Mouse (Mus musculus): ENCODE measurements at regions not wholly inside any gene's neighbourhood (a gene's known extent, or its start where the extent isn't known, plus 50 kb on each side); places are given as distances from the start of the nearest gene placed in this dataset.

DNA sequence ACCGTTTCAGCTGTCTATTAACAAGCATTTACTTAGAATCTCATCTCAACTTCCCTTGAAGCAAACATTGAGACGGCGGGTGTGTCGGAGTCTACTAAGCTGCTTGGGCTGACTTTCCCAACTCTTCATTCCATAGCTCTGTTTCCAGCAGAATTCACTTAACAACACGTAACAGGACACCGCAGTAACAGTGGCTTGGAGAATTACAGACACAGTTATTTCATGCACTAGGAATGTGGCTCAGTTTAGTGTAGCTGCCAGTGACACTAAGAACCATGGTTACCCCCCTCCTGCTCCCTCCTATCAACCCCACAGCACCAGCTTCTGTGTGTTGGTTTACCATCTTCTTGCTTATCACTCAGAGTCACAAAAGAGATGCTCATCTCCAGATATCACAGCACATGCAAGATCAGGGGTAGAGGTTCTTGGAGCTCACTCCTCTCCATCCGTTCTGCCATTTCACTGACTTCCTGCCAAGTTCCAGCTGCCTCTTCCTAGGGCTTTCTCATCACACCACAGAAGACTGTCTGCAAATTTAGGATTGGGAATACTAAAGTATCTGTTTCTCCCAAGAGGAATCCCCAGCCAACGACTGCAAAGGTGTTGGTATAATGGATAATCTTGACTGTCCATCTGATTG, 90.7 kb downstream of the Banf2 start:
- Histone ChIP-seq H3K9ac (ENCODE audit: low read length) (no peak overlapping the region), H3K4me2 (no peak overlapping the region), H3K36me3 (ENCODE audit: control insufficient read depth, insufficient read depth, low read length) (no peaks in the 10 kb centered on the region), H3K4me3 (ENCODE audit: low read depth, low read length) (no peak overlapping the region), H3K27ac (ENCODE audit: low read depth, low read length) (no peak overlapping the region), H3K27me3 (ENCODE audit: control insufficient read depth, insufficient read depth, low read length) (no peaks in the 10 kb centered on the region), H3K9me3 (ENCODE audit: control insufficient read depth, low read length) (no peaks in the 10 kb centered on the region; the same call in 1 of the 2 replicates), H3K4me1 (ENCODE audit: control insufficient read depth, insufficient read depth, low read length) (no peaks in the 10 kb centered on the region)
- ATAC-seq (ENCODE audit: low FRiP score) (no peak), DNase-seq (ENCODE audit: low spot score, missing footprints) (no peak)
- WGBS, result 88% methylated on average over 8 of the region's 8 CpGs

DNA sequence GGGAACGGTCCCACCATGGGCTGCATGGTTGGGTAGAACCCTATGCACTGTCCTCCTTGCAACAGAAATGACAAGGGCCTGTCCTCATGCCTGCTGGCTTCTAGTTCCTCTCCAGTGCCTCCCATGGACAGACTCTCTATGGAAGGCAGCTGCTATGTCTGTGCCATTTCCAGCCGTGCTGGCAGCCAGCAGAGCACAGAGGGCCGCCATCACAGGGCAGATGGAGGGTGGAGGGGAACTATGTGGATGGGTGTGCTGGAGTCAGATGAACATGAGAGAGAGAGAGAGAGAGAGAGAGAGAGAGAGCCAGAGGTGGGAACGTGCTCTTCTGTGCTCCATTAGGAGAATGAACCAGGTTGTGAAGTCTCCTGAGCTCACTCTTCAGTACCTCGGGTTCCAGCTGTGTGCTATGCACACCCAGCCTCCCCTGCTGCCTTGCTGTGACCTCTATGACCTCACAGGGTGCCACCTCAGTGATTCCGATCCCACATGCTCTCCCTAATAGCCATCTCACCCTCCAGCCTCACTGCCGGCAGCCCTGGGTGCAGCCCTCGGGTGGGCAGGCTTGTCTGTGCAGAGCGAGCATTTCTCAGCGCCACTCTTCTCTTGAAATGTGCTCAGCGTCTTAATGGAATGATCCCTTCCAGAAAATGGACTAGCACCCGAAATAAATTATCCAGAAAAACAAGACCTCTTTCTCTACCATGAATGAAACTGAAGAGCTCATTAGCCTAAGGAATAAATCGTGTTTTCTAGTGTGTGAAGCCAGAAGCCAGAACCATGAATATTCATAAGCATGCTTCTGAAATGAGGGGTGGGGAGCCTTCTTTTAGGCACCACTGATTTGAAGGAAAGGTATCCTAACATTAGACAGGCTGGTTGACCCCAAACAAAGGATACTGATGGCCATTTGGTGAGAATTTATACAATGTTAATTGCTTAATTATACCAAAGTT, 94.5 kb downstream of the Banf2 start:
- no peak overlapping the region for H3K27ac ChIP-seq (ENCODE audit: low read depth, low read length)
- no peaks in the 10 kb centered on the region for H3K9me3 ChIP-seq (ENCODE audit: control insufficient read depth, low read length)
- no peaks in the 10 kb centered on the region for H3K4me1 ChIP-seq (ENCODE audit: control insufficient read depth, insufficient read depth, low read length)
- H3K27me3 ChIP-seq (ENCODE audit: control insufficient read depth, insufficient read depth, low read length), result no peaks in the 10 kb centered on the region
- WGBS, result 70% methylated on average over 13 of the region's 13 CpGs
- H3K4me3 ChIP-seq (ENCODE audit: low read depth, low read length), result no peak overlapping the region
- H3K9ac ChIP-seq (ENCODE audit: low read length), result no peak overlapping the region
- ATAC-seq (ENCODE audit: low FRiP score) (no peak), DNase-seq (ENCODE audit: low spot score, missing footprints) (no peak)
- H3K4me2 ChIP-seq, result no peak overlapping the region
- H3K36me3 ChIP-seq (ENCODE audit: control insufficient read depth, insufficient read depth, low read length), result no peaks in the 10 kb centered on the region

DNA sequence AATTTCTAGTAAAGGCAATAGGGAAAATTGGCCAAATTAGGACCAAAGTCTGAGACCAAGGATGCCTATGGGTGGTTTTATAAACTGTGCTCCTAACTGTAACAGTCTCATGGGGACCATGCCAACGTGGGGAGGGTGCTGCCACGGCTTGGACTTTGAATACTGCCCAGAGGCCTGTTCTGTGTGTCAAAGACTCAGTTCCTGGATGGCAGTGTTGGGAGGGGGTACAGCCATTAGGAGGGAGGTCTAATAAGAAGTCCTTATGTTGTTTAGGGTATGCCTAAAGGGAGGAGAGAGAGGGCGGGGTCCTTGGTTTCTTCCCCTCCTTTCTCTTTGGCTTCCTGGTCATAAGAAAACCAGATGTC, 95.2 kb downstream of the Banf2 start:
- no peaks in the 10 kb centered on the region for H3K4me1 ChIP-seq (ENCODE audit: control insufficient read depth, insufficient read depth, low read length)
- DNase-seq (ENCODE audit: low spot score, missing footprints) (no peak), ATAC-seq (ENCODE audit: low FRiP score) (no peak)
- H3K4me3 ChIP-seq (ENCODE audit: low read depth, low read length), result no peak overlapping the region
- no peak overlapping the region for H3K9ac ChIP-seq (ENCODE audit: low read length)
- H3K27me3 ChIP-seq (ENCODE audit: control insufficient read depth, insufficient read depth, low read length), result no peaks in the 10 kb centered on the region
- no peak overlapping the region for H3K4me2 ChIP-seq
- H3K36me3 ChIP-seq (ENCODE audit: control insufficient read depth, insufficient read depth, low read length), result no peaks in the 10 kb centered on the region
- H3K27ac ChIP-seq (ENCODE audit: low read depth, low read length), result no peak overlapping the region
- no peaks in the 10 kb centered on the region for H3K9me3 ChIP-seq (ENCODE audit: control insufficient read depth, low read length)
- WGBS, result 90% methylated on average over 3 of the region's 3 CpGs

DNA sequence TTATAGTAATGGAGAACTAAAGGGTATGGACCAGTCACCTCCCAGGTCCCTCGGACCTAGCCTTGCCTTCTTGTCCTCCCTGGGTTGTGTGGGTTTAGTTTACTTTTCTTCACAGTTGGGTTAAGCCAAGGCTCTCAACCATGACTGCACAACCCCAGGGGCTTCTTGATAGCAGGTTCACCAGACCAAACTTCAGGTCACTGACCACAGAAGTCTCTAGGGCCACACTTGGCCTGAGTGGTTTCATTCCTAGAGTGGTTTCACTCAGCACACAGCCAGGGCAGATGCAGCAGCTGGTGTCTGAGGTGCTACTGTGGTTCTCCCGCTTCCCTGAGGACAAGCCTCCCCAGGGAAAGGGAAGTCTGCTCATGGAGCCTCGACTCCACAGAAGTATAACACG, 95.7 kb downstream of the Banf2 start:
- no peaks in the 10 kb centered on the region for H3K27me3 ChIP-seq (ENCODE audit: control insufficient read depth, insufficient read depth, low read length)
- no peak for ATAC-seq (ENCODE audit: low FRiP score)
- H3K4me2 ChIP-seq, result no peak overlapping the region
- H3K9ac ChIP-seq (ENCODE audit: low read length), result no peak overlapping the region
- H3K4me1 ChIP-seq (ENCODE audit: control insufficient read depth, insufficient read depth, low read length), result no peaks in the 10 kb centered on the region
- 77% methylated on average over 4 of the region's 4 CpGs for WGBS
- H3K4me3 ChIP-seq (ENCODE audit: low read depth, low read length), result no peak overlapping the region
- H3K36me3 ChIP-seq (ENCODE audit: control insufficient read depth, insufficient read depth, low read length), result no peaks in the 10 kb centered on the region
- no peaks in the 10 kb centered on the region for H3K9me3 ChIP-seq (ENCODE audit: control insufficient read depth, low read length)
- H3K27ac ChIP-seq (ENCODE audit: low read depth, low read length), result no peak overlapping the region
- DNase-seq (ENCODE audit: low spot score, missing footprints), result no peak

DNA sequence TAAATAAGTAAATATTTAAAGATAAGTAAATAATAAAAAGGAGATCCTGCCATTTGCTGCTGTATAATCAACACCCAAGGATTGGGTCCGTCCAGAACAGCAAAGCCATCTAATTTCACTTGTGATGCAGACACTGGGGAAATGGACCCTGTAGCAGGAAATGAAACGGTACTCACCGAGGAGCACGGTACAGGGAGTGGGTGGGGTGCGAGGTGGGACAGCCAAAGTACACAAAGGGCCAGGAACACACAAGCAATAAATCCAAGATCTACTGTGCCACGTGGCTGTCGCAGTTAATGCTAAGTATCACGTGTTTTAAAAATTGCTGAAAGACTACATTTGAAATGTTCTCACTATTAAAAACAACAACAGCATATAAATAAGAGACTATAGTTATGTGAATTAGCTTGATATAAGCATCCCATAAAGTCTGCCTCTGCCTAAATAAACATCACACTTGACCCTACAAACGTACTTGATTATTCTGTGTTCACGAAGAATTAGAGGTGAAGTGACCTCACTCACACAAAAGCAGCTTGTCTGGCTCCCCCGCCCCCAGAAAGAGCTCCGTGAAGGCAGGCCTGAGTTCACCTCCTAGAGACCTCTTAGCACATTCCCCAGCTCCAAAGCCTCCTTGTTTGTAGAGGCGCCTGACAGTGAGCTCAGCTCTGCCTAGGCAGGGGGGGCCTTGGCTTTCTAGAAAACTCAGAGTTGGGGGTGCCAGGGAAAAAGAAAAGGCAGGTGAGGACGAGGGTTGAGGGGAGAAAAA, 101.1 kb downstream of the Banf2 start:
- DNase-seq (ENCODE audit: low spot score, missing footprints) (no peak), ATAC-seq (ENCODE audit: low FRiP score) (no peak)
- Histone ChIP-seq H3K4me2 (no peak overlapping the region), H3K27me3 (ENCODE audit: control insufficient read depth, insufficient read depth, low read length) (no peaks in the 10 kb centered on the region), H3K9me3 (ENCODE audit: control insufficient read depth, low read length) (no peaks in the 10 kb centered on the region), H3K27ac (ENCODE audit: low read depth, low read length) (no peak overlapping the region), H3K36me3 (ENCODE audit: control insufficient read depth, insufficient read depth, low read length) (no peaks in the 10 kb centered on the region), H3K4me1 (ENCODE audit: control insufficient read depth, insufficient read depth, low read length) (no peaks in the 10 kb centered on the region), H3K4me3 (ENCODE audit: low read depth, low read length) (no peak overlapping the region), H3K9ac (ENCODE audit: low read length) (no peak overlapping the region)
- WGBS, result 66% methylated on average over 14 of the region's 14 CpGs

DNA sequence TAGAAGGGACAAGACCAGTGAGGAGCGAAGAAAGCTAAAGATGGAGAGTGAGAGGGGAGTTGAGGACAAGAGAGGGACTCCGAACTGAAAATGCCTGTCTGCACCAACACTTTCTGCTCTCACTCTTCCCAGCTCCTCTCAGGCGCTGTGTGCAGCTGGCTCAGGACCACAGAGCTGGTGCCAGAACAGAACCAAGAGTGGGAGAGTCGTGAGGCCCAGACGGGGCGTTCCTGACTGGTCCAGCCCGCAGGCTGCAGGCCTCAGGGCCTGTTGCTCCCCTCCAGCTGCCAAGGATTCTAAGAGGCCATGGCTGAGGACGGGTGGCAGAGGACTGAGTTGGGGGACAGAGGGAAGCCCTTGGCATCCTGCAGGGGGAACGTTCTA, 101.7 kb downstream of the Banf2 start:
- ATAC-seq (ENCODE audit: low FRiP score), result no peak
- no peaks in the 10 kb centered on the region for H3K9me3 ChIP-seq (ENCODE audit: control insufficient read depth, low read length)
- H3K27ac ChIP-seq (ENCODE audit: low read depth, low read length), result no peak overlapping the region
- no peak overlapping the region for H3K9ac ChIP-seq (ENCODE audit: low read length)
- no peaks in the 10 kb centered on the region for H3K27me3 ChIP-seq (ENCODE audit: control insufficient read depth, insufficient read depth, low read length)
- WGBS, result 79% methylated on average over 9 of the region's 9 CpGs
- no peak overlapping the region for H3K4me2 ChIP-seq
- H3K36me3 ChIP-seq (ENCODE audit: control insufficient read depth, insufficient read depth, low read length), result no peaks in the 10 kb centered on the region
- H3K4me3 ChIP-seq (ENCODE audit: low read depth, low read length), result no peak overlapping the region
- no peaks in the 10 kb centered on the region for H3K4me1 ChIP-seq (ENCODE audit: control insufficient read depth, insufficient read depth, low read length)
- DNase-seq (ENCODE audit: low spot score, missing footprints), result no peak

DNA sequence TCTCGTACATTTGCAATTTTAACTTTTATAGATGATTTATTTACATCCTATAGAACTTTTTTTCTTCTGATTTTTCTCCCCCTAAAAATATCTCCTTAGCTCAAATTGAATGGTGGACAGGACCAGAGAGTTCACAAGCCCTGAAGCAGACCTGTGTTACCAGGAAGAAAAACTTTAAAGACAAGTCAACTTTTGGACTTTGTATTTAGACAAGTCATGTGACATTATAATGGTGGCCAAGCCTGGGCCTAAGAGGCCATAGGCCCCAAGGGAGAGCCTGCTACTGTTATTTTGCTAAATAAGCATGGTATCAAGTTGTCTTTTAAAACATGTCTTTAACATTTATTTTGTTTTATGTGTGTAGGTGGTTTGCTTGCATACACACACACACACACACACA, 102.7 kb downstream of the Banf2 start:
- 83% methylated on average over 1 of the region's 1 CpGs for WGBS
- Histone ChIP-seq H3K9me3 (ENCODE audit: control insufficient read depth, low read length) (no peaks in the 10 kb centered on the region), H3K27me3 (ENCODE audit: control insufficient read depth, insufficient read depth, low read length) (no peaks in the 10 kb centered on the region), H3K4me1 (ENCODE audit: control insufficient read depth, insufficient read depth, low read length) (no peaks in the 10 kb centered on the region), H3K4me3 (ENCODE audit: low read depth, low read length) (no peak overlapping the region), H3K36me3 (ENCODE audit: control insufficient read depth, insufficient read depth, low read length) (no peaks in the 10 kb centered on the region), H3K27ac (ENCODE audit: low read depth, low read length) (no peak overlapping the region), H3K4me2 (no peak overlapping the region), H3K9ac (ENCODE audit: low read length) (no peak overlapping the region)
- no peak for ATAC-seq (ENCODE audit: low FRiP score)
- no peak for DNase-seq (ENCODE audit: low spot score, missing footprints)

DNA sequence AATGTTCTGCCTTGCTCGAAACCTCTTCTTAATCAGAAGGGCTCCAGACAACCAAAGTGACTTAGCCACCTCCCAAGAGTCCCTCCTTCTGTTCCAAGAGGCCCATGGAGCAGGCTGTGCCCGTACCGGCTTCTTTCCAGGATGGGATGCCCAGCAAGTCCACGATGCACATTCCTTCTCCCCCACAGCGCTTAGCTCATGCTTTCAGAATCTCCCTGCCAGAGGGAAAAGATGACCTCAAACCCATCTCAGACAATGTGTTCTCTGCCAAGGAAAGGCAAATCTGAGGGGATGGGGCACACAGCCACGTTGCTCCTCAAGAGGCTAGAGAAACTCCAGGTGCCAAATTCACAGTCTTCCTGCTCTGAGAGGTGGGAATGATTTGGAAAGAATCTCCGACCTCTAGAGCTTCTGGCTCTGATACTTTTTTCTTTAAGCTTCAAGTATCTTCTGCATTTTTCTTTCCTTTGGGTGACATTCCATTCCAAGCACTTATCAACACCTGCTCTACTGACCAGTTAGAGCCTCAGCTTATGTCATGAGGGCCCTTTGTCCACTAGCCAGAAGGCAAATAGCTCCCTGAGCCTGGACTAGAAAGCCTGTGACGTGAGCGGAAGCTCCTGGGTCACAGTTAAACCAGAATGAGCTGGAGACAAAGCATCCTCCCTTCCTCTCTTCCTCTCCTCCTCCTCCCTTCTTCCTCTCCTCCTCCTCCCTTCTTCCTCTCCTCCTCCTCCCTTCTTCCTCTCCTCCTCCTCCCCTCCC, 110.9 kb downstream of the Banf2 start:
- ATAC-seq (ENCODE audit: low FRiP score) (no peak), DNase-seq (ENCODE audit: low spot score, missing footprints) (no peak)
- H3K4me1 ChIP-seq (ENCODE audit: control insufficient read depth, insufficient read depth, low read length), result no peaks in the 10 kb centered on the region
- H3K9ac ChIP-seq (ENCODE audit: low read length), result no peak overlapping the region
- no peaks in the 10 kb centered on the region for H3K27me3 ChIP-seq (ENCODE audit: control insufficient read depth, insufficient read depth, low read length)
- no peaks in the 10 kb centered on the region for H3K9me3 ChIP-seq (ENCODE audit: control insufficient read depth, low read length)
- H3K36me3 ChIP-seq (ENCODE audit: control insufficient read depth, insufficient read depth, low read length), result no peaks in the 10 kb centered on the region
- no peak overlapping the region for H3K27ac ChIP-seq (ENCODE audit: low read depth, low read length)
- no peak overlapping the region for H3K4me3 ChIP-seq (ENCODE audit: low read depth, low read length)
- WGBS, result 89% methylated on average over 9 of the region's 9 CpGs
- H3K4me2 ChIP-seq, result no peak overlapping the region

Data from midbrain, embryonic 11.5 days (tissue).